Mouse (Mus musculus) heart, postnatal 14 days (tissue): ENCODE data around the gene Tmem165. TPM values are rescaled to one million over a fixed set of nuclear protein-coding genes. Genes with fewer than 3 reads are reported as not detected.

Experiments used
- DNase-seq, 2 experiments: peaks; one replicate each; pipeline ENCODE4 v3.0.0; 2021 to 2022
- intact Hi-C: fragments of 180-260 bp; cut with DNase I; formaldehyde crosslinking; loops from one replicate; pipeline ENCODE4 v1.15.1; 2025
- total RNA-seq, 2 experiments: library from RNA; stranded (reverse); gene quantifications; 2 replicates each; pipeline ENCODE4 v1.2.3; 2021

The Tmem165 gene
- total RNA-seq, 2 experiments from 2014 or later = 26.8 to 30.4 TPM

GRCm38 (mm10) chr5:76163828-76164390, 19.8 kb upstream of the Tmem165 start:
- intact Hi-C loops = no loop called here
- no peak for DNase-seq

GRCm38 (mm10) chr5:76164827-76165226, 18.9 kb upstream of the Tmem165 start:
- intact Hi-C loops = no loop called here

GRCm38 (mm10) chr5:76170522-76170921, 13.2 kb upstream of the Tmem165 start:
- intact Hi-C loops = no loop called here

More at GRCm38 (mm10) chr5:76164827-76165226, 18.9 kb upstream of the Tmem165 start:
- no peak for DNase-seq

DNA sequence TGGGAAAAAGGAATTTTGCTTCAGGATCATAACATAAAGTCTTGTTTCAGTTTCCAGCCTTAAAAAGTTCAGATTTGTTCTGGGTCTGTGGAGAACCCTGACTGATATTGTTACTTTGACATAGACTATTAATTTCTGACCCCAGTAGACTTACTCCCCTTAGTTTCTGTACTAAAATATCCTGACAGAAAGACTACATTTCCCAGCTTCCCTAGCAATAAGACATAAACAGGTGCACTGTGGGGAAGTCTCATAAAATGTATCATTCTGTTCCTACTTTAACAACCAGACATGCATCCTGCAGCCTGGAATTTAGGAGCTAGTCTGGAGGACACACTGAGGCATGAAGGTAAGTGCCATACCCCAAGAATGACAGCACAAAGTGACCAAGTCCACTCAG, 12.6 kb upstream of the Tmem165 start:
- DNase-seq = no peak
- intact Hi-C loops = no loop called here

More at GRCm38 (mm10) chr5:76170522-76170921, 13.2 kb upstream of the Tmem165 start:
- DNase-seq = no peak

DNA sequence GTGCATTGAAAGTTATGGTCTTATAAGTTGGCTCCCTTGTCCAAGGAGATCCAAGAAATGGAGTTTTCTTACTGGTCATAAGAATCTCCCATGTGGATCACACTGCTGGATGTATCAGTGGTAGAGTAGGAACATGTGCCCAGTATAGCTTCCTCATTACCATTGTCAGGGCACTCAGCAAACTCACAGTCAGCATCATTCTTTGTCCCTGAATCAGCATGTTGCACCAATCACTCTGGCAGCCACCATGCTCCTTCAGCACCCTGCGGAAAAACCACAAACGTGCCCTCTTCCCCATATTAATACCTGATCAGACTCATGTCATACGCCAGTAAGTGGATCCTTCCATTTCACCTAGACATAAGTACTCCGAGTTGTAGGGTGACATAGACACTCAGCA, 8.6 kb upstream of the Tmem165 start:
- DNase-seq = no peak
- intact Hi-C loops = no loop called here

DNA sequence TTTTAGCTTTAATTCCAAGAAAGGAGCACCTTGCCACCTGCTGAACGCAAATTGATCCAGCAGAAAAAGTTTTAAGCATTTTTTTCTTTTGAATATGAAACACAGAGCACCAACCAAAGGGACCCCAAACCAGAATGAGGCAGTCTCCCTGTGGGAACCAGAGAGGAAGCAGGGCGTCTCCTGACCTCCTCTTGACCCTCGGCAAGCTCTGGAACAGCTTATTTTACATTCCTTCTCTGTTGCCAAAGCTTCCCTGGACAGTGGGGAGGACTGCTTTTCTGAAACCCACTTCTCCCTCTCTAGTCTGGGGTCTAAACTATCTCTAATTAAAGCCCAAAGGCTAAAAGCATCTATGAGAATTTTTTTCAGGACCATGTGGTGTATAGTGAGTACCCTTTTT, 7.3 kb upstream of the Tmem165 start:
- intact Hi-C loops = no loop called here
- DNase-seq = peak in 1 of 2 experiments; percentile 26

- intact Hi-C loops = no loop called here
Measured at GRCm38 (mm10) chr5:76176841-76177240, 6.8 kb upstream of the Tmem165 start.

DNA sequence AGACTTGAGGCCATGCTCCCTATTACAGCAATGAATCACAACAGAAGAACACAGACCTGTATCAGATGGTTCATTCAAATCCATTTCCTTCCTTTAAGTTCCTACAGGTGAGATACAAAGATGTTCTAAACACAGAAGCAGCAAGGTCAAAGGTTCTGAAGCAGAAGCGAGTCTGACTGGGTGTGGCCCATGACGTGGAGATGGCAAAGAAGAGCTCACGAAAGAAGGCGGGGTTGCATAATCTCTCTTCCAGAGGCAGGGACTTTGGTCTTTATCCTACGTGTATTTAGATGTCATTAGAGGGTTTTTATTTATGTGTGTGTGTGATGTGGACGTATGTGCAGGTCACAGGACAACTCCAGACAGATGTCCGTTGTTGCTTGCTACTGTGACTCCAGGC, 6.0 kb upstream of the Tmem165 start:
- intact Hi-C loops = no loop called here
- no peak for DNase-seq

More at GRCm38 (mm10) chr5:76176841-76177240, 6.8 kb upstream of the Tmem165 start:
- DNase-seq = no peak

DNA sequence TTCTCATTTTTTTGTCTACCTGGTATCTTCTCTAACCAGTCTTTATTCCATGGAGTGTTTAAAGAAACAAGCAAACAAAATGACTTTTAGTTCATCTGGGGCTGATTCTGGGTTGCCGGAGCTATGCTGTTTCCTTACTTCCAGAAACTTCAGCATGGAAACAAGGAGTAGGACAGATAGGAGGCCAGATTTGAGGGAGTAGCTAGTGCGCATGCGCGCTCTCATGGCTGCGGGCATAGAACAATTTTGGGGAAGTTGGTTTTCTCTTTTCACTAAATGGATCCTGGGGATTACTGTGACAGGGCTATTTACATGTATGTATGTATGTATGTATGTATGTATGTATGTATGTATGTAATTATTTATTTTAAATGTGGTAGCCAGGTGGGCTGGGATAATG, 4.5 kb upstream of the Tmem165 start:
- no peak for DNase-seq
- intact Hi-C loops = no loop called here

DNA sequence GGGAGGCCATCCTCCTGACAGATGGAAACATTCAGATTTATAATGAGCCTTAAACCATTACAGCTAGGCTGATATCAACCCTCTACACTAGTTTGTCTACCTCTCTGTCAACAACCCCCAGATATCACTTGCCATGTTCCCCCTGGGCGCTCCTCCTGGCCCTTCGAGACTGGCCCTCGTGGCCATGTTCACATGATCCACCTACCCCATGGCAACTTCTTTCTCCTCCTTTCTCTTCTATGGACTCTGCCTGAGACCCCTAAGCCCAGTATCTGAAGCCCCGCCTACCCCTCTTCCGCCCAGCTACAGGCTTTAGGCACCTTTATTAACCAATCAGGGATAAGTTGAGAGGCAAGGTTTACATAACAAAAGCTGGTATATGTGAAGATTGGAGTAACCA, 3.9 kb upstream of the Tmem165 start:
- intact Hi-C loops = no loop called here
- no peak for DNase-seq

- DNase-seq = no peak
- intact Hi-C loops = no loop called here
Measured at GRCm38 (mm10) chr5:76182326-76182725, 1.4 kb upstream of the Tmem165 start.

DNA sequence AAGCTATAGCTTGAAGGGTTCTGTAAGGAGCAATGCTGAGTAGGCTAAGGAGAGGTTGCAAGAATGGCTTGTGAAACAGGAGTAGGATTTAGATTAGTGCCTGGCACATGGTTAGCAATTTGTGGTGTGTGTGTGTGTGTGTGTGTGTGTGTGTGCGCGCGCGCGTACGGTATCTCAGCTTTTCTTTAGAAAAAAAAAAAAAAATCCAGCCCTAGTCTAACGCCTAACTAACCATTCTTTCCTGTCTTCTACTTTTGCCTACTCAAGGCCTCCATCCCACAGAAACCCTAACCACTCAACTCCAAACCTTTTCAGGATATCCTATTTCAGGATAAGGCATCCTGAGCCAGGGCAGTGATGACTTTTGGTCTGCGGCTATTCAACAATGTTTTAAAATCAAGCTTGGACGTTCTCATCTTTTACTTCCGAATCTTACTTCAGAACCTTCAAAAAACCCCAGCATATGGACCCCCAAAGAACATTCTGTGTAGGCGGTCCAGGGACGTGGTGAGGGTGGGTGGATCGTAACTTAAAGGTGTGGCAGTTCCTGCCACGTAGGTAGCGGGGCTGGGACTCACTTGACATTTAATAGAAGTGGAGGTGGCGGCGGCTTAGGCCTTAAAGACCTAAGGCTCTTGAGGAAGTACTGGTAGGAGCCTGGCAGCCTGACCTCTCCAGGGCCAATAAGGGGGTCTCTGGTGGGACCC, 484 bp upstream of the Tmem165 start:
- intact Hi-C loops = no loop called here
- no peak for DNase-seq

DNA sequence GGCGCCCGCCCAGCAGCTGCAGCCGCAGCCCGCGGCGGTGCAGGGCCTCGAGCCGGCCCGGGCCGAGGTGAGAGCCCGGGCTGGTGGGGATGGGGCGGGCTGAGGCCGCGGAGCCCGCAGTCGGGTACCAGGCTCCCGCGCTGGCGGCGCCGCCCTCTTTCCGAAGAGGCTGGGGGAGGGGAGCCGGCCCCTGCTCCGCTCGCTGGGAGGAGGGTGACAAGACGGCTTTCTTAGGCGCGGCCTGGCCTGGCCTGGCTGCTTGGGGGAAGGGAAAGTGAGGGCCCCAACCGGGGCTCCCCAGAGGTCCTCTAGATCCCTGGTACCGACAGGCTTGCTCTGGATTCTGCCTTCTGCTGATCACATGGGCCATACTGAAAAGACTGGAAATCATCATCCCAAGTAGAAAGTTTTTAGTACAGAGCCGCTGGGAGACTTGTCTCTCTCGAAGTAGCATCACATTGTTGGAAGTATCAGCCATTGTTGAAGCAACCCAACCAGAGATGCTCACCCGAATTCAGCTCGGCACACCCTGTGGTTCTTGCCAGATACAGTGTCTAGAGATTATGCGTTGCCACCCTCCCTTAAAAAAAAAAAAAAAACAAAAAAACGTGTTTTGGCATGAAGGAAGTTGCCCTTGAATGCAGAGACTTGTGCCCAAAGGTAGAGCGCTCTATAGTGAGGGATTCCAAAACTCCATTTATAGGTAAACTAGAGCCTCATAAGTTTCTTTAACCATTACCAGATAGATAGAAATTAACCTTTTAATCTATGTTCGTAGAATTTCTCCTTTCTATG, 803 bp downstream of the Tmem165 start:
- intact Hi-C loops = loop anchor here (2.0 kb wide), 1 partner anchor 44 kb away; the partner anchor contains the start of gene Srd5a3
- peak; percentile 76 to 80 for DNase-seq

DNA sequence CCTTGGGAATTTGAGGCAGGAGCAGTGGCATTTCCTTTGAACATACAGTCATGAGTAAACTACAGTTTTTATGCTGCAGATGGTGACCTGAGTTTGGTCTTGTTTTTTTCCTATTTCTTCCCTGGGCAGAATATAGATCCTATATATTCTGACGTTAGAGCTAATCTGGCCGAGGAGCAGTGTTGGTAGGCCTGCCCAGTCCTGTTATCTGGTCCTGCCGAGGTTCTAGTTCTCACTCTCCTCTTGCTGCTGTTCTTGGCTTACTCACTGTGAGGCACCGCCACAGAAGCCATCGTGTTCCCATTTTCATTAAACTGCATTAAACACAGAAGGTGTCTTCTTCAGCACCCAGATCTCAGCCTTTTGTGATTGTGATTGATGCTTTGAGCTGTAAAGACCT, 4.2 kb downstream of the Tmem165 start:
- intact Hi-C loops = no loop called here

GRCm38 (mm10) chr5:76190609-76191008, 6.9 kb downstream of the Tmem165 start:
- DNase-seq = no peak
- intact Hi-C loops = no loop called here

More for the DNA sequence above, 4.2 kb downstream of the Tmem165 start:
- no peak for DNase-seq

DNA sequence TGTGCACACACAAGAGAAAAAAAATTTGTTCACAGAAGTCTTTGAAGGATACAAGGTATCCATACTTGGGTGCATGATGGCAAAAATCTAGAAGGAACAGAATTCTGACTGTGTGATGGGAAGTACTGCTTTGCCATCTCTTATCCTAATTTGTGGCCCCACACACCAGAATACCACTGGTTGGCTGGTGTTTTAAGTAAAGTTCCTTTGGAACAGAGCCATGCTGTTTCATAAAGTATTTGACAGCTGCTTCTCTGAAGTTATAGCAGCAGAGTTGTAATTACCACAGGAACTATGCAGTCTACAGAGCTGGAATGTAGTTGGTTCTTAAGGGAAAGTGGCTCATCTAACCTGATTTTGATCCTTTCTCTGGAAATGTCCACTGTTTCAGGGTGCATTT, 9.4 kb downstream of the Tmem165 start:
- DNase-seq = no peak
- intact Hi-C loops = no loop called here

DNA sequence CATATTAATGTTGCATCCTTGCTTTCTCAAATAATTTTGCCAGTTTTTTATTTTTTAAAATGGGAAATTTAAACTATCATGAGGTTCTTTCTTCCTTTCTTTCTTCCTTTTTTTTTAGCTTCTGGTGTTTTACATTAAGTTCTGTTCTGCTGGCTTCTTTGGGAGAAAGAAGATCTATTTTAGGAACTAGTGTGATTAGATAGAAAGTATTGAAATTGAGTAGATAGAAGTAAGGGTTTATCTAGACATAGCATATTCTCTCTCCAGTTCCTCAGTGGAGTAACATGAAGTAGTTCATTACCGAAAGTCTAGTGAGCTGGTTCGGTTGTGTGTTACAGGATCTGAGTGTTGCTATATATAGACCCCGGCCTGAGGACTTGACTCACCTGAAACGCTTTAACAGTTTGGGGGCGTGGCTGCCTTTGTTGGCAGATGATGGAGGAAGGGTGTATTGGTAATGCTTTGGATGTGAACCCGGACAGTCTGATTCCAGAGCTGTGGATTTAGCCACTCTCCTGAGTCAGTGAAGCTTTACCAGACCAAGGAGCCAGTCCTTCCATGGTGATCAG, 10.8 kb downstream of the Tmem165 start:
- no peak for DNase-seq
- intact Hi-C loops = no loop called here

GRCm38 (mm10) chr5:76199346-76199745, 15.7 kb downstream of the Tmem165 start:
- no peak for DNase-seq
- intact Hi-C loops = no loop called here

- intact Hi-C loops = no loop called here
- peak; percentile 22 to 31 for DNase-seq
Measured at GRCm38 (mm10) chr5:76203171-76203570, 19.5 kb downstream of the Tmem165 start.

- DNase-seq = no peak
Measured at GRCm38 (mm10) chr5:76205886-76206285, 22.2 kb downstream of the Tmem165 start.

DNA sequence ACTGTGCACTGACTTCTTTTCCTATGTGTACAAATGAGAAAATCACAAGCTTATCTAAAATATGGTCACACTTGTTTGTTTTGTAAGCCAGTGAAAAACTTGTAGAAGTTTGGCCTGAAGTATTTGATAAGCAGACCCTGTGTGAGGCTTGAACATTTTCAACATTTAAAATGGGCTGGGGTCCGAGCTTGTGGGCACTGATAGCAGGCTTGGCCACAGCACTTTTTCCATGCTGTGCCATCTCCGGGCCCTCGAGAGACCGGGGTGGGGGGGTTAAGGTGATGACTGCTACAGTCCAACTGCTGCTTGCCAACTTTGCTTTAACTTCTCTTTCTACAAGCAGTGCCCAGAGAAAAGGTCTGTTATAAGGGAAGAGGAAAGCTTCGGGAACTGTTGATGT, 24.4 kb downstream of the Tmem165 start:
- no peak for DNase-seq
- intact Hi-C loops = loop anchor here (5.0 kb wide), 1 partner anchor 346 kb away; no protein-coding TSS in a partner anchor

More at GRCm38 (mm10) chr5:76205886-76206285, 22.2 kb downstream of the Tmem165 start:
- intact Hi-C loops = loop anchor here (5.0 kb wide), 1 partner anchor 344 kb away; no protein-coding TSS in a partner anchor
